Mouse (Mus musculus) stomach, postnatal 0 days (tissue): Measurements from ENCODE around the gene Csk. TPM values are rescaled to one million over a fixed set of nuclear protein-coding genes. Genes with fewer than 3 reads are reported as not detected.

Source experiments
- ATAC-seq: fragments of 200-750 bp; cut with Nextera tagmentation; 2 replicates; pipeline ENCODE4 v1.8.0; 2017; ENCODE audit not compliant: low FRiP score, low TSS enrichment
- DNase-seq: peaks from one replicate; pipeline ENCODE4 v3.0.0-alpha.2; 2016; ENCODE audit warnings: low spot score
- H3K27ac ChIP-seq: fragments of 300-500 bp; sonication (generic); replicated peaks from 2 replicates; pipeline ENCODE4 v1.5.1; 2014; ENCODE audit warnings: mild to moderate bottlenecking, control low read depth
- H3K27me3 ChIP-seq: fragments of 300-500 bp; sonication (generic); 2 replicates; pipeline ENCODE4 v1.6.1; 2014; ENCODE audit warnings: low read length; ENCODE audit not compliant: control insufficient read depth, insufficient read depth
- H3K36me3 ChIP-seq: fragments of 300-500 bp; sonication (generic); 2 replicates; pipeline ENCODE4 v1.6.1; 2014; ENCODE audit warnings: low read length, mixed read lengths; ENCODE audit not compliant: control insufficient read depth, insufficient read depth
- H3K4me1 ChIP-seq: fragments of 300-500 bp; sonication (generic); replicated peaks from 2 replicates; pipeline ENCODE4 v1.6.1; 2014; ENCODE audit warnings: antibody characterized with exemption; ENCODE audit not compliant: control insufficient read depth, insufficient read depth
- H3K4me2 ChIP-seq: fragments of 300-500 bp; sonication (generic); replicated peaks from 2 replicates; pipeline ENCODE4 v1.6.1; 2014; ENCODE audit warnings: low read depth, mild to moderate bottlenecking, control low read depth, moderate library complexity
- H3K4me3 ChIP-seq: fragments of 300-500 bp; sonication (generic); 2 replicates; pipeline ENCODE4 v1.5.1; 2014; ENCODE audit warnings: low read depth, low read length, control low read depth
- H3K9ac ChIP-seq: fragments of 300-500 bp; sonication (generic); 2 replicates; pipeline ENCODE4 v1.6.1; 2014; ENCODE audit warnings: mild to moderate bottlenecking, low read length, control low read depth, mixed read lengths
- H3K9me3 ChIP-seq: fragments of 300-500 bp; sonication (generic); 2 replicates; pipeline ENCODE4 v1.6.1; 2016; ENCODE audit warnings: low read length; ENCODE audit not compliant: control insufficient read depth
- CTCF ChIP-seq: IDR thresholded peaks from 2 replicates; pipeline ENCODE4 v1.5.1; 2016; ENCODE audit warnings: antibody characterized with exemption, low read depth, mild to moderate bottlenecking, moderate library complexity
- EP300 ChIP-seq: optimal IDR thresholded peaks from 2 replicates; pipeline ENCODE3; 2016; ENCODE audit warnings: antibody characterized with exemption
- WGBS: fragments of 180-500 bp; shearing (Covaris S2); extraction: QIAGEN DNeasy Blood & Tissue Kit; methylation state at CpG from one replicate; pipeline ENCODE4 v1.1.7; 2014; 5-methylcytosine and 5-hydroxymethylcytosine counted together
- polyA plus RNA-seq: library from polyadenylated mRNA; unstranded; fragments of >200 nt; fragmentation: Nextera tagmentation; extraction: Ambion mirVana; gene quantifications from 2 replicates; pipeline ENCODE4 v1.2.1, GENCODE M21; 2015

The Csk gene
- polyA plus RNA-seq: 20.7 and 23.9 TPM in 2 replicates

GRCm38 (mm10) chr9:57653283-57653682 lies at the start of gene Csk:
TSS of gene Csk (minus strand) at chr9:57653631.
- ATAC-seq: no peak
- H3K9me3 ChIP-seq: no peaks in the 10 kb centered on the region
- H3K4me2 ChIP-seq: no peak within 1 kb of the TSS
- H3K9ac ChIP-seq: no peak within 1 kb of the TSS; the same call in 1 of the 2 replicates
- TF ChIP-seq EP300 (no peak), CTCF (no peak)
- H3K27me3 ChIP-seq: no peaks in the 10 kb centered on the region
- H3K36me3 ChIP-seq: no peaks in the 10 kb centered on the region
- no peak for DNase-seq
- WGBS: 56% methylated on average over 5 of the region's 5 CpGs
- H3K4me3 ChIP-seq: no peak within 1 kb of the TSS
- no peaks in the 10 kb centered on the region for H3K4me1 ChIP-seq
- H3K27ac ChIP-seq: no peak within 1 kb of the TSS

GRCm38 (mm10) chr9:57698466-57699150 lies 45.2 kb upstream of the Csk start:
- no peak overlapping the region for H3K9ac ChIP-seq
- H3K9me3 ChIP-seq: no peaks in the 10 kb centered on the region
- ATAC-seq: no peak
- no peak overlapping the region for H3K27ac ChIP-seq
- TF ChIP-seq CTCF (no peak), EP300 (no peak)
- no peak for DNase-seq
- WGBS: 92% methylated on average over 1 of the region's 1 CpGs
- H3K27me3 ChIP-seq: 0 out of 2 replicates have a peak, but pooled peaks cover 4% of the 10 kb centered on the region
- no peaks in the 10 kb centered on the region for H3K36me3 ChIP-seq
- H3K4me1 ChIP-seq: no peaks in the 10 kb centered on the region
- H3K4me3 ChIP-seq: no peak overlapping the region
- no peak overlapping the region for H3K4me2 ChIP-seq

GRCm38 (mm10) chr9:57697380-57697779 lies 43.9 kb upstream of the Csk start:
- Histone ChIP-seq H3K27ac (no peak overlapping the region), H3K36me3 (no peaks in the 10 kb centered on the region), H3K27me3 (0 out of 2 replicates have a peak, but pooled peaks cover 4% of the 10 kb centered on the region), H3K4me2 (no peak overlapping the region), H3K9ac (no peak overlapping the region), H3K4me1 (no peaks in the 10 kb centered on the region), H3K4me3 (no peak overlapping the region), H3K9me3 (no peaks in the 10 kb centered on the region)
- no peak for DNase-seq
- ATAC-seq: peak; percentile 45
- 28% methylated on average over 4 of the region's 4 CpGs for WGBS
- TF ChIP-seq CTCF (no peak), EP300 (no peak)

- peak; percentile 27; the same call in 1 of the 2 replicates for ATAC-seq
- H3K9ac ChIP-seq: peak overlapping the region; percentile 53
Observed at GRCm38 (mm10) chr9:57696380-57697285, 43.2 kb upstream of the Csk start.

DNA sequence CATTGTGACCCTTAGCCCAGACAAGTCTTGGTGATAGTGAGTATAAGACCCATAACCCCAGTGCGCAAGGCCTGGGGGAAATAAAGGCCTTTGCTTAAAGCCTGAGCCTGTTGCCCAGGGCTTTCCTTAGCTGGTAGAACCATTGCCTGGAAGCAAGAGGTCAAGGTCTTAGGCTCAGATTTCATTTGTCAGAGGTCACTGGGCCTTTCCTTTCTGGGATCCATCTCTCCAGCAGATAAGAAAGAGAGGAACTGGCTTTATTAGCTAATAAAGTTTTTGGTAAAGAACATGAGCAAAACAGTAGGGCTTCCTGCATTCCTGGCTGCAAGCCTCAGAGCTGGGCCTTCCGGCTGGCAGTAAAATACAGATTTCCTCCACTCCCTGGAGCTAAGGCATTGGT lies 40.7 kb upstream of the Csk start:
- DNase-seq: no peak
- no peaks in the 10 kb centered on the region for H3K4me1 ChIP-seq
- no peaks in the 10 kb centered on the region for H3K36me3 ChIP-seq
- 79% methylated on average over 2 of the region's 2 CpGs for whole genome bisulfite sequencing
- TF ChIP-seq EP300: no peak
- no peak for TF ChIP-seq CTCF
- ATAC-seq: no peak
- H3K4me2 ChIP-seq: no peak overlapping the region
- no peak overlapping the region for H3K9ac ChIP-seq
- 0 out of 2 replicates have a peak, but pooled peaks cover 4% of the 10 kb centered on the region for H3K27me3 ChIP-seq
- no peak overlapping the region for H3K27ac ChIP-seq
- H3K9me3 ChIP-seq: no peaks in the 10 kb centered on the region
- no peak overlapping the region for H3K4me3 ChIP-seq

More at GRCm38 (mm10) chr9:57696380-57697285, 43.2 kb upstream of the Csk start:
- Histone ChIP-seq H3K4me1 (no peaks in the 10 kb centered on the region), H3K4me3 (peak overlapping the region; percentile 39), H3K9me3 (no peaks in the 10 kb centered on the region), H3K27me3 (0 out of 2 replicates have a peak, but pooled peaks cover 4% of the 10 kb centered on the region), H3K4me2 (peak overlapping the region; percentile 64), H3K36me3 (no peaks in the 10 kb centered on the region), H3K27ac (no peak overlapping the region)
- TF ChIP-seq EP300: no peak
- TF ChIP-seq CTCF: no peak
- peak; percentile 48 for DNase-seq
- 3% methylated on average over 42 of the region's 42 CpGs for WGBS

DNA sequence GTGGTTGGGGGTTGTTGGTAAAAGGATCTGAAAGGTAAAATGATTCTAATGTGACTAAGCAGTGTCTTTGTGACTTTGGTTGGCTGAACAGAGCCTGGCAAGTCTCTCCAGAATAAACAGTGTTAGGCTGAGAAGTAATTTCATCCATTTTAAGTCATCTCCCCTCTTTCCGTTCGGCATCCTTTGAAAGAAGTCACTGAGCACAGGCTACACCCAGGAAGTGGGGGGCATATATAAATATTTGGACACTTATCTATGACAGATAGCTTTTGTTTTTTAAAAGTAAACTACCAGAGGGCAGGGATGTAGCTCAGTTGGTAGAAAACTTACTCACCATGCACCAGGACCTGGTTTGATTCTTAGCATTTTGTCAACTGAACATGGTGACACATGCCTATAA lies 35.2 kb upstream of the Csk start:
- ATAC-seq: no peak
- H3K27ac ChIP-seq: no peak overlapping the region
- no peak overlapping the region for H3K9ac ChIP-seq
- no peak for DNase-seq
- H3K4me1 ChIP-seq: no peaks in the 10 kb centered on the region
- H3K27me3 ChIP-seq: no peaks in the 10 kb centered on the region
- no peak overlapping the region for H3K4me2 ChIP-seq
- no peaks in the 10 kb centered on the region for H3K9me3 ChIP-seq
- WGBS: 18% methylated on average over 2 of the region's 2 CpGs
- H3K36me3 ChIP-seq: no peaks in the 10 kb centered on the region
- TF ChIP-seq EP300 (no peak), CTCF (no peak)
- H3K4me3 ChIP-seq: no peak overlapping the region
